Mouse (Mus musculus) stomach, postnatal 0 days (tissue): ENCODE results near the gene Arsk.

ENCODE experiments used
- CTCF ChIP-seq: IDR thresholded peaks from 2 replicates; pipeline ENCODE4 v1.5.1; 2016; ENCODE audit warnings: antibody characterized with exemption, low read depth, mild to moderate bottlenecking, moderate library complexity
- EP300 ChIP-seq: optimal IDR thresholded peaks from 2 replicates; pipeline ENCODE3; 2016; ENCODE audit warnings: antibody characterized with exemption

DNA sequence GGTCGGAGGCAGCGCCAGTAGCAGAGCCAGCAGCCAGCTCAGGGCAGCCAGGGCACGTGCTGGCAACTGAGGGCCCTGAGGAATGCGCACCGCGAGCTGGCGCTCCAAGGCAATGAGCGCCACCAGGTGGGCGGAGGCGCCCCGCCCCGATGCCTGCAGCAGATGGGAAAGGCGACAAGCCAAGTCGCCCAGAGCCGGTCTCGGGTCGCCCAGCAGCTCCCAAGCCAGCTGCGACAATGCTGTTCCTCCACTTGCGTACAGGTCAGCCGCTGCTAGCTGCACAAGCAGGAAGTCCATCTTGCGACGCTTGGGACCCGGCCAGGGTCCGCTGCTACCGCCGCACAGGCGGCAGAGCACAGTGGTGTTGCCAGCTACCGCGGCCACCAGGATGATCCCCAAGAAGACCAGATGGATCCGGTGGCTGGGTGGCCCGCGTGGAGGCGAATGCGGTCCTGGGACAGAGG lies 42.2 kb downstream of the Arsk start:
- TF ChIP-seq EP300 = no peak
- TF ChIP-seq CTCF = peak; percentile 62
